Mouse (Mus musculus) neural tube, embryonic 14.5 days (tissue): Measurements from ENCODE around the gene Nfib. TPM values are rescaled to one million over a fixed set of nuclear protein-coding genes. Genes with fewer than 3 reads are reported as not detected.
A peak's percentile ranks its signal among the peaks of the same experiment; 100 is the strongest.

Experiments
- ATAC-seq: fragments of 200-750 bp; cut with Nextera tagmentation; 2 replicates; pipeline ENCODE4 v1.8.0; 2017; ENCODE audit warnings: low read depth, mild to moderate bottlenecking, moderate TSS enrichment, moderate library complexity
- H3K27ac ChIP-seq: fragments of 300-500 bp; sonication (generic); 2 replicates; pipeline ENCODE4 v1.5.1; 2014; ENCODE audit warnings: low read depth, mild to moderate bottlenecking, control low read depth, low read length, moderate library complexity, mixed read lengths
- H3K27me3 ChIP-seq: fragments of 300-500 bp; sonication (generic); 2 replicates; pipeline ENCODE4 v1.6.1; 2014; ENCODE audit warnings: low read length; ENCODE audit not compliant: control insufficient read depth, insufficient read depth
- H3K36me3 ChIP-seq: fragments of 300-500 bp; sonication (generic); 2 replicates; pipeline ENCODE4 v1.6.1; 2014; ENCODE audit warnings: low read length, mixed read lengths; ENCODE audit not compliant: control insufficient read depth, insufficient read depth
- H3K4me1 ChIP-seq: fragments of 300-500 bp; sonication (generic); 2 replicates; pipeline ENCODE4 v1.6.1; 2014; ENCODE audit warnings: low read length; ENCODE audit not compliant: control insufficient read depth, insufficient read depth
- H3K4me2 ChIP-seq: fragments of 300-500 bp; sonication (generic); 2 replicates; pipeline ENCODE4 v1.6.1; 2014; ENCODE audit warnings: mild to moderate bottlenecking, low read depth, low read length, control low read depth
- H3K4me3 ChIP-seq: fragments of 300-500 bp; sonication (generic); 2 replicates; pipeline ENCODE4 v1.5.1; 2014; ENCODE audit warnings: low read depth, low read length, control low read depth, mixed read lengths
- H3K9ac ChIP-seq: fragments of 300-500 bp; sonication (generic); replicated peaks from 2 replicates; pipeline ENCODE4 v1.6.1; 2014; ENCODE audit warnings: low read depth, mild to moderate bottlenecking, control low read depth, low read length, mixed read lengths
- H3K9me3 ChIP-seq: fragments of 300-500 bp; sonication (generic); 2 replicates; pipeline ENCODE4 v1.6.1; 2016; ENCODE audit warnings: low read length; ENCODE audit not compliant: control insufficient read depth
- WGBS: fragments of 180-500 bp; shearing (Covaris S2); extraction: QIAGEN DNeasy Blood & Tissue Kit; methylation state at CpG from one replicate; pipeline ENCODE4 v1.1.7; 2014; 5-methylcytosine and 5-hydroxymethylcytosine counted together
- polyA plus RNA-seq: library from polyadenylated mRNA; unstranded; fragments of >200 nt; fragmentation: Nextera tagmentation; extraction: Ambion mirVana; gene quantifications from 2 replicates; pipeline ENCODE4 v1.2.1, GENCODE M21; 2014

Gene Nfib
- 111 and 113 TPM in 2 replicates for polyA plus RNA-seq

DNA sequence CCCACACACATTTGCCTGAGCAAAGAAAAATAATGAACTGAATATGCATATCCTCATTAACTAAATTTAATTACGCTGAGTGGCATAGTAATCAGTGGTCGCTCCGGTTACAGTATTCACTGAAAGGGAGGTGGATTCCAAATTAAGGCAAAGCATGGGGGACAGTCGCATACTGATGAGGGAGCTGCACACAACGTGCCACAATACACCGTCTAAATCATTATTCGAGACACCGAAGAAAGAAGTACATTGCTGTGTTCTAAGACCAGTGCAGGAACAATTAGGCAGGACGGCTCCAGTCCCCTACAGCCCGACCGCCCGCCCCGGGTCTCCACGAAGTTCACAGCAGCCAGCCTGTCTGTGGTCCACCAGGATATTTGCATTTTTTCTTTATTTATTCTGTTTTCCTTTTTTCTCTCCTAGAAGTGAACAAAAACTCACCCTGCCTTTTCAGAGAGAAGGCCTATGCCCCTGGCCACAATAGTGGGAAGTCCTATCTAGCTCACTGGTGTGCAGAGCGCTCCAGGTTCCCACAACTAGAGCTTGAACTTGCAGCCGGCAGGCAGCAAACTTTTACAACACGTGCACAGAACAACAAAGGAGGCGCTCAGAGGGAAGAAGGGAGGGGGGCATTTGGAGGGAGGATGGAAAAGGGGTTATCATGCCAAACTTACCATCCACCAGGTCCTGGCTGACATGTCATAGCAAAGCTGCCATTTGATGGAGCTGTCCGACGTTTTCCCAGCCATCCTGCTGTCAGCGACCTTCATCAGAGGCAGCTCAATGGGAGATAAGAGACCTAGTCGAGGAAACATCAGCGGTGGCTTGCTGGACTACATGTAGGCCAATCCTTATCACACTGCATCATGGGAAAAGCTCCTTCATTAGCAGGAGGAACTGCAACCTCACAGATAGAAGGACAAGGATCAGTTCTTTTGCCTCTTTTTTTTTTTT is at the start of gene Nfib:
TSS of gene Nfib (minus strand) at position 910 of the 954 bp plus-strand sequence.
- Histone ChIP-seq H3K27ac (peak within 1 kb of the TSS; percentile 49), H3K4me3 (no peak within 1 kb of the TSS), H3K9me3 (no peaks in the 10 kb centered on the region), H3K27me3 (no peaks in the 10 kb centered on the region), H3K4me2 (peak within 1 kb of the TSS; percentile 36), H3K4me1 (peaks cover 9% of the 10 kb centered on the region; the same call in 1 of the 2 replicates), H3K9ac (no peak within 1 kb of the TSS), H3K36me3 (no peaks in the 10 kb centered on the region)
- 21% methylated on average over 23 of the region's 23 CpGs for WGBS
- peak; percentile 85 for ATAC-seq

DNA sequence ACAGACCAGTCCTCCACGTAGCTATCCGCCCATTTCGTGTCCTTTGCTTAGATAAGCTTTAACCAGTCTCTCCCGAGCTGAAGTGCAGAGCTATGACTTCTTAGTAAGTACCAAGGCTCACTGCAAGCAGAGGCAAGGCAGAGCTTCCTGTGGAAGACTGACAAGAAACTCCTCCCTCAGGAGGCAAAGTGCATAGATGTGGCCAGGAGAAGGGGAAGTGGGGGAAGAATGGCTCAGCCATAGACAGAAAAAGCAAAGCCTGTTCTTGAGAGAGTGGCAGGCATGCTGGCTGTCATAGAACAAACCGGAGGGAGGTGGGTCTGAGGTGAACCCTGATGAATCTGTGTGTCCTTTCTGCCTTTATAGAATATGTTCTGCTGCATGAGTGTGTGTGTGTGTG is 30.2 kb upstream of the Nfib start:
- H3K27ac ChIP-seq, result no peak overlapping the region
- no peaks in the 10 kb centered on the region for H3K9me3 ChIP-seq
- H3K4me3 ChIP-seq, result no peak overlapping the region
- 86% methylated on average over 5 of the region's 5 CpGs for WGBS
- no peaks in the 10 kb centered on the region for H3K4me1 ChIP-seq
- no peak overlapping the region for H3K9ac ChIP-seq
- no peak for ATAC-seq
- H3K27me3 ChIP-seq, result no peaks in the 10 kb centered on the region
- no peak overlapping the region for H3K4me2 ChIP-seq
- H3K36me3 ChIP-seq, result no peaks in the 10 kb centered on the region

DNA sequence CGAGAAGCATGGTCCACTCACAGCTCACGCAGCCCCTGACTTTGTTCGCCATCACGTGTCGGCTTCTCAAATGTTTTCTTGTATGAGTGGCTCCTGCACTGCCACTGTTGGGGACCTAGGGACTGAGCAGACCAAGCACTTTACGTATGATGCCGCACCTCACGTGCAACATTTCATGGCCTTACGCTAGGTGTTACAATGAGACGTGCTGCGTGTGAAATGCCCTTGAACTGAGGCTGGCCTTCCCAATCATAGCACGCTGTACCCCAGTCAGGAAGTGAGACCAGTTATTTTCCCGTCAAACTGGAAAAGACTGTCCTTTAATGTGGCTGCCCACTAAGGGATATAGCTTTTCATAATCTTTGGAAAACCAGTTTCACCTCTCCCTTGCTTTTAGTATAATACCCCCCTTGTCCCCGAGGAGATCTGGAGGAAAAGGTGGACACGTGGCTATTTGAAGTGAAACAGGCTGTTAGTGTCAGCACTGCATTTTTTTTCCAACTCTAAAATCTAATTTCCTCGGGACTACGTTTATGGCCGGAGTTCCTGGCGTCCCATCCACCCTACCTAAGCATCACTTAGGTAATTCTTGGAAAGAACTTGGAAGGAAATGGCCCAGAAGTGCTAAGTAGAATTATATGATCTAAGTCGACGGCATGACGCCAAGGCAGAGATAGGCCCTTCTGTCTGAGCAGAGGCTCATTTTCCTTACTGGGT is 29.4 kb upstream of the Nfib start:
- no peak for ATAC-seq
- Histone ChIP-seq H3K27me3 (no peaks in the 10 kb centered on the region), H3K4me1 (no peaks in the 10 kb centered on the region), H3K27ac (no peak overlapping the region), H3K36me3 (no peaks in the 10 kb centered on the region), H3K9ac (no peak overlapping the region), H3K9me3 (no peaks in the 10 kb centered on the region), H3K4me2 (no peak overlapping the region), H3K4me3 (no peak overlapping the region)
- 89% methylated on average over 22 of the region's 22 CpGs for WGBS

DNA sequence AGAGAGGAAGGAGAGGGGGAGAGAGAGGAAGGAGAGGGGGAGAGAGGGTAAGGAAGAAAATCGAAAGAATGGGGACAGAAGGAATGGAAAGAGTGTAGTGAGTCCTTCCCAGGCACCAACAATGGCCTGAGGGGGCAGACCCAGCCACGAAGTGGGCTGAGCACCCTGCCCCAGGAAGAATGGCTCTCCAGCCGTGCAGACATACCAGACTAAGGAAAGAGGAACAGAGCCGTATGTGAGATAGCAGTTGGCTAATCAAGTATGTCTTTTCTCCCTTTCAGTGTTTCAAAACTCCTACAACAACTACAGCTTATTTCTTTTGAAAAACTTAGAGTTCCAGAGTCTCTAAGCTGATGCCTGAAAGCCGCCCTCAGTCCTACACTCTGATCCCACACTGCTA is 28.8 kb upstream of the Nfib start:
- no peaks in the 10 kb centered on the region for H3K27me3 ChIP-seq
- no peaks in the 10 kb centered on the region for H3K4me1 ChIP-seq
- ATAC-seq, result no peak
- no peak overlapping the region for H3K9ac ChIP-seq
- H3K9me3 ChIP-seq, result no peaks in the 10 kb centered on the region
- H3K4me2 ChIP-seq, result no peak overlapping the region
- no peak overlapping the region for H3K4me3 ChIP-seq
- no peak overlapping the region for H3K27ac ChIP-seq
- H3K36me3 ChIP-seq, result no peaks in the 10 kb centered on the region
- 61% methylated on average over 5 of the region's 5 CpGs for WGBS

DNA sequence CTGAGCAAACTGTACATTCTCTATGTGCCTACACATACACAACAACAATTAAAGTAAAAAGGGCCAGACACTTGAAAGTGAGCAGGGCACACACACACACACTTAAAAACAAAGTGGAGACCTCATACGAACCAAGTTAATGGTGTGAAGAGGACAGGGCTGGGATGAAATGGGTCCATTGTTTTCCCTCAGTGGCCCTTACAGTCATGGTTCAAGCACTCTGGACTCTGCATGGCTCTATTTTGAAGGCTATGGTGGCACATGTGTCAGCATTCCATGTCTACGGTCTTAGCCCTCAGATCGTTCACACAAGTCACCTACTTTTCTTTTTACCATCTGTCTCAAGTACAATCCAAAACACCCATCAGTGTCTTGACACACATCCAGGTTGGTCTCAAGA is 28.1 kb upstream of the Nfib start:
- H3K27me3 ChIP-seq, result no peaks in the 10 kb centered on the region
- H3K27ac ChIP-seq, result no peak overlapping the region
- no peaks in the 10 kb centered on the region for H3K4me1 ChIP-seq
- no peaks in the 10 kb centered on the region for H3K36me3 ChIP-seq
- WGBS, result 73% methylated on average over 3 of the region's 3 CpGs
- H3K4me3 ChIP-seq, result no peak overlapping the region
- H3K9me3 ChIP-seq, result no peaks in the 10 kb centered on the region
- no peak overlapping the region for H3K4me2 ChIP-seq
- ATAC-seq, result no peak
- H3K9ac ChIP-seq, result no peak overlapping the region

DNA sequence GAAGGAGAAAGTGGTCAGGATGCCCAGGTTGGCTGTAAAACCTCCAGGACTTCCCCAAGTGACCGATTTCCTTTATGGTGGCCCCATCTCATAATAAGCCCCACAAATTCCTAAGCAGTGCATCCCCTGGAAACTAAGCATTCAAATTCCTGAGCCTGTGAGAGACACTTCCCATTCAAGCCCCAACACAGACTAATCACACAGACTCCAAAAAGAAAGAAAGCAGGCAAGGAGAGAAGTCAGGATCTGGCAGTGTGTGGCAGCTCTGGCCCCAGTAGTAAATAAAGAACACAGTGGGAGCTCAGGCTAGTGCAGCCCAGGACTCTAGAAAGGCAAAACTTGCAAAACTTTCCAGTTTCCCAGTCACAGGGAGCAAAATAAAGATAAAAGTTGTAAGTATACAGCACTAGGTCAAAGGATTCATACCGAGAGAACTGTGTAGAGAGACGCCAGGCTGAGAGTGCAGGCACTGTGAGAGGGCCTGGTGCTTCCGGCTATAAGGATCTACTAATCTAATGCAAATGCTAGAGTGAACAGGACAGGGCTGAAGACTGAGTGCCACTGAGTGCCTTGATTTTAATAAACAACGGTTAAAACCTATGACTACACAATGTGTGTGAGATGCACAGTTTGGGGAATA is 24.8 kb upstream of the Nfib start:
- H3K4me3 ChIP-seq, result no peak overlapping the region
- H3K27me3 ChIP-seq, result no peaks in the 10 kb centered on the region
- no peak overlapping the region for H3K4me2 ChIP-seq
- H3K27ac ChIP-seq, result 0 out of 2 replicates have a peak overlapping the region, but pooled peaks have one; percentile 6
- no peaks in the 10 kb centered on the region for H3K9me3 ChIP-seq
- 38% methylated on average over 5 of the region's 5 CpGs for WGBS
- no peaks in the 10 kb centered on the region for H3K36me3 ChIP-seq
- H3K9ac ChIP-seq, result no peak overlapping the region
- peak; percentile 56; the same call in 1 of the 2 replicates for ATAC-seq
- H3K4me1 ChIP-seq, result no peaks in the 10 kb centered on the region

DNA sequence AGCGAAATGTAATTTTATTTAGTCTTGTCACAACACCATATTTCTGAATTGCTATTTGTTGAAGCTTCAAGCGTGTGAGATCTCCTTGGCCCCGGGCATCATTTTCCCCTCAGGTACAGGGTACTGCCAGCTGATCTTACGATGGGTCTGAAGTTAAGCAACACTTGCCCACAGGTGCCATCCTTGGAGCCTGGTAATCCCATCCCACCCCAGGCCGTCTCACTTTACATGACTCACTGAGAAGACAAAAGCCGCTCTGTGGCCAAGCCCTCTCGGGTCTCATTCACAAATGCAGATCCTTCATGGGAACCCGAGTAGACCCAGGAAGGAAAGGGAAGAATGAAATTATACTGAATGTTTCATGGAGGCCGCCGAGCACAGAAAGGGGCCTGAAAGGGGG is 18.5 kb upstream of the Nfib start:
- ATAC-seq, result no peak
- no peaks in the 10 kb centered on the region for H3K36me3 ChIP-seq
- no peak overlapping the region for H3K4me2 ChIP-seq
- no peak overlapping the region for H3K4me3 ChIP-seq
- H3K27me3 ChIP-seq, result no peaks in the 10 kb centered on the region
- H3K4me1 ChIP-seq, result no peaks in the 10 kb centered on the region
- no peak overlapping the region for H3K27ac ChIP-seq
- 70% methylated on average over 10 of the region's 10 CpGs for WGBS
- no peaks in the 10 kb centered on the region for H3K9me3 ChIP-seq
- H3K9ac ChIP-seq, result no peak overlapping the region

DNA sequence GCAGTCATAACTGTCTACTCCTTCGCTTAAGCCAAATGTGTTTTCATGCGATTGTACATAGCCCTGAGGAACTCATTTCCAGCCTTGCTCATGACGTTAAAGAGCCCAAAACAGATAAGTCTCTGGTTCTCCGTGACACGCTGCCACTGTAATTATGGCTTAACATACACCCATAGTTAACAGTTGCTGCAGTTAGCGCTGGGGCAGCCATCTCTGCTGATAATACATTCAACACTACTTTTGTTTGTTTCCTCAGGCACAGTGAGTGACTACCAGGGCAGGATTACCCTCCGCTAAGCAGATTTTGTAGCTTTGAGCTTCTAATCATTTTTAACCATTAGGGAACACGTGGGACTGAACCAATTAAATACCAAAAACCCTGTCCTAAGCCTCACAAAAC is 17.5 kb upstream of the Nfib start:
- Histone ChIP-seq H3K4me1 (no peaks in the 10 kb centered on the region), H3K4me2 (no peak overlapping the region), H3K9me3 (no peaks in the 10 kb centered on the region), H3K27me3 (no peaks in the 10 kb centered on the region), H3K4me3 (no peak overlapping the region), H3K9ac (no peak overlapping the region), H3K36me3 (no peaks in the 10 kb centered on the region), H3K27ac (no peak overlapping the region)
- WGBS, result 85% methylated on average over 8 of the region's 8 CpGs
- no peak for ATAC-seq
